In the genomic region with DNA sequence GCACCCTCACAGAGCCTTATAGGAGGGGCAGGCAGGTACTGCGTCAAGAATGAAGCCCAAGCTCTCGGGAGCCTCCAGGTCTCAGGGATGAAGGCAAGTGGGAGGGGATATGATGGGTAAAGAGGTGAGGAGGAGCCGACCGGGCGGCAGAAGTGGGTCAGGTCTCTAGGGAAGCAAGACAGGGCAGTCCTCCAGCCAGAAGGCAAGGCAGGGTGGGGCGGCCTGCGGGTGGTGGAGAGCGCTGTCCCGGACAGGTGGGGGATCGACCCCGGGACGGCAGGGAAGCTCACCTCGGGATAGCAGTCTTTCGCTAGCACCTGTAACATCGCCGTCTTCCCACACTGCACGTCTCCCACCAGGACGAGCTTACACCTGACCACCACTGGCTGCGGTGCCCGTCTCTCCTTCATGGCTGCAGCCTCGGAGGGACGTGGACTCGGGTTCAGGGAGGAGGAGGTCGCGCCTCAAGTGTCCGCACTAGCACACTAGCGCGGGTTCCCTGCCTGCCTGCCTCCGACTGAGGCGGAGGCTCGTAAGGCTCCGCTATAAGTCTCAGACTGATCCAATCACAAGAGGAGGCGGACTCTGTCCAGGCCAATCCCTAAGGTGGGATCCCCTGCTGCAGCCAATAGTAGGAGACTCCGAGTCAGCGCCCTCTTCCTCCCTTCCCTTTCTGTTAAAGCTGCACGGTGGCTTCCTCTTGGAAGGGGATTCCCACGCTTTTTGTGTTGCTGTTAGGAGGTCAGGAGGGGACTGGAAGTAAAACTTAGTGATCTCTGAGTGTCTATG, we compare ENCODE assay signal across 8 mouse cellular contexts. TPM values are rescaled to one million over a fixed set of nuclear protein-coding genes. Genes with fewer than 3 reads are reported as not detected.
A peak's percentile ranks its signal among the peaks of the same experiment; 100 is the strongest.
DNase-seq lines count a peak whose midpoint lies in the region; ATAC-seq and TF ChIP-seq lines count a peak whose summit lies in the region.

Rnd1 (minus strand) TSS at position 522 of the 789 bp plus-strand sequence.

- no peaks in the 10 kb centered on the region for H3K36me3 ChIP-seq in embryonic facial prominence, embryonic 15.5 days
- no peaks in the 10 kb centered on the region for H3K36me3 ChIP-seq in limb, embryonic 12.5 days
- no peaks in the 10 kb centered on the region for H3K36me3 ChIP-seq in midbrain, embryonic 14.5 days (ENCODE audit: control insufficient read depth, insufficient read depth, low read length)

- peak within 1 kb of the TSS; percentile 92 for H3K4me3 ChIP-seq in bone marrow, adult 2 months (replicated peaks; ENCODE audit: control insufficient read depth, low read depth, low read length)
- peak within 1 kb of the TSS; percentile 42 for H3K4me3 ChIP-seq in embryonic facial prominence, embryonic 15.5 days (replicated peaks)
- peak within 1 kb of the TSS; percentile 39 for H3K4me3 ChIP-seq in limb, embryonic 12.5 days (replicated peaks)
- H3K4me3 ChIP-seq in midbrain, embryonic 14.5 days (replicated peaks; ENCODE audit: low read depth, low read length) = peak within 1 kb of the TSS; percentile 56

- peak; percentile 51 to 54 for DNase-seq in B cell, adult 2 months
- peak; percentile 94 for DNase-seq in heart, adult 8-10 months (ENCODE audit: low spot score)
- DNase-seq in kidney, adult 8-10 months = peak; percentile 82 to 89
- DNase-seq in midbrain, embryonic 14.5 days = peak; percentile 94
- DNase-seq in spleen, adult 12 weeks (ENCODE audit: low spot score) = peak; percentile 15

- TF ChIP-seq CTCF in bone marrow, adult 2 months (IDR thresholded peaks at IDR 0.05; ENCODE audit: control insufficient read depth, insufficient read depth, low read length) = no peak

- under 1% methylated on average over 37 of the region's 37 CpGs for WGBS in bone marrow, adult 2 months
- under 1% methylated on average over 37 of the region's 37 CpGs for WGBS in embryonic facial prominence, embryonic 15.5 days
- 1% methylated on average over 37 of the region's 37 CpGs for whole genome bisulfite sequencing in limb, embryonic 12.5 days
- under 1% methylated on average over 37 of the region's 37 CpGs for WGBS in midbrain, embryonic 14.5 days

- peaks cover 50% of the 10 kb centered on the region for H3K27me3 ChIP-seq in embryonic facial prominence, embryonic 15.5 days
- peaks cover 81% of the 10 kb centered on the region for H3K27me3 ChIP-seq in limb, embryonic 12.5 days
- H3K27me3 ChIP-seq in midbrain, embryonic 14.5 days (ENCODE audit: control insufficient read depth, insufficient read depth, low read length) = no peaks in the 10 kb centered on the region

- H3K4me1 ChIP-seq in bone marrow, adult 2 months (ENCODE audit: control insufficient read depth, insufficient read depth, low read length) = peaks cover 3% of the 10 kb centered on the region; the same call in 1 of the 2 replicates
- H3K4me1 ChIP-seq in embryonic facial prominence, embryonic 15.5 days = peaks cover 27% of the 10 kb centered on the region
- H3K4me1 ChIP-seq in limb, embryonic 12.5 days (replicated peaks) = peaks cover 18% of the 10 kb centered on the region
- H3K4me1 ChIP-seq in midbrain, embryonic 14.5 days (ENCODE audit: control insufficient read depth, insufficient read depth, low read length) = peaks cover 37% of the 10 kb centered on the region

- H3K9me3 ChIP-seq in embryonic facial prominence, embryonic 15.5 days (replicated peaks) = no peaks in the 10 kb centered on the region
- no peaks in the 10 kb centered on the region for H3K9me3 ChIP-seq in limb, embryonic 12.5 days
- no peaks in the 10 kb centered on the region for H3K9me3 ChIP-seq in midbrain, embryonic 14.5 days (ENCODE audit: control insufficient read depth, low read length)

- peak; percentile 95 for ATAC-seq in embryonic facial prominence, embryonic 15.5 days (ENCODE audit: insufficient number of reproducible peaks, low FRiP score, low TSS enrichment, low read depth)
- peak; percentile 92 for ATAC-seq in limb, embryonic 12.5 days (ENCODE audit: insufficient number of reproducible peaks, insufficient read depth, low FRiP score, low TSS enrichment, low read depth)
- peak; percentile 94 for ATAC-seq in midbrain, embryonic 14.5 days (ENCODE audit: low FRiP score, low TSS enrichment)

- H3K27ac ChIP-seq in bone marrow, adult 2 months (ENCODE audit: control insufficient read depth, insufficient read depth, low read depth, low read length, poor library complexity) = peak within 1 kb of the TSS; percentile 18
- no peak within 1 kb of the TSS for H3K27ac ChIP-seq in embryonic facial prominence, embryonic 15.5 days (replicated peaks)
- H3K27ac ChIP-seq in limb, embryonic 12.5 days = no peak within 1 kb of the TSS
- no peak within 1 kb of the TSS for H3K27ac ChIP-seq in midbrain, embryonic 14.5 days (replicated peaks; ENCODE audit: low read depth, low read length)

- H3K4me2 ChIP-seq in embryonic facial prominence, embryonic 15.5 days (replicated peaks) = peak within 1 kb of the TSS; percentile 84
- H3K4me2 ChIP-seq in limb, embryonic 12.5 days = peak within 1 kb of the TSS; percentile 76
- peak within 1 kb of the TSS; percentile 99 for H3K4me2 ChIP-seq in midbrain, embryonic 14.5 days (ENCODE audit: low read length)

- H3K9ac ChIP-seq in embryonic facial prominence, embryonic 15.5 days = no peak within 1 kb of the TSS
- no peak within 1 kb of the TSS; the same call in 1 of the 2 replicates for H3K9ac ChIP-seq in limb, embryonic 12.5 days (replicated peaks)
- peak within 1 kb of the TSS; percentile 60 for H3K9ac ChIP-seq in midbrain, embryonic 14.5 days (replicated peaks; ENCODE audit: low read length)

- peak; percentile 95 for TF ChIP-seq POLR2A in bone marrow, adult 2 months (IDR thresholded peaks at IDR 0.05; ENCODE audit: borderline replicate concordance, control insufficient read depth, low read depth, low read length)

RNA-seq across cellular contexts. Expression of gene Rnd1, which starts in this region (rescaled TPM):
- polyA plus RNA-seq in bone marrow, adult 2 months (2011; ENCODE audit: insufficient read depth, insufficient read length, low replicate concordance, missing spikeins) = 1.8 and 2.3 TPM in 2 replicates
- polyA plus RNA-seq in embryonic facial prominence, embryonic 15.5 days (2015; fragmentation: Nextera tagmentation; extraction: Ambion mirVana) = 0.60 and 1.1 TPM in 2 replicates
- total RNA-seq in heart, adult 8-10 months (2022) = 1 to 10 TPM in 3 of 4 experiments, under 1 TPM in 1; 1.00 to 2.1 (median 1.2) TPM
- 0.24 and 0.54 TPM in 2 replicates for polyA plus RNA-seq in limb, embryonic 12.5 days (2016; fragmentation: Nextera tagmentation; extraction: Ambion mirVana)
- polyA plus RNA-seq in midbrain, embryonic 14.5 days (2014; fragmentation: Nextera tagmentation; extraction: Ambion mirVana) = 7.4 and 9.2 TPM in 2 replicates

Comparison
In these comparisons a context has a peak if more than half of its experiments do, and no peak if none do; other contexts are left out.
1. Peak in ATAC-seq, H3K4me3 ChIP-seq and H3K4me2 ChIP-seq in limb, embryonic 12.5 days; RNA of the gene not detected or under 1 TPM.
2. DNase-seq: peak in every context shown above with its lines; median percentile 94 in heart, adult 8-10 months; 94 in midbrain, embryonic 14.5 days; 86 in kidney, adult 8-10 months; 52 in B cell, adult 2 months; 15 in spleen, adult 12 weeks.
3. H3K4me3 ChIP-seq: peak in every context shown above with its lines; median percentile 92 in bone marrow, adult 2 months; 56 in midbrain, embryonic 14.5 days; 42 in embryonic facial prominence, embryonic 15.5 days; 39 in limb, embryonic 12.5 days.